8 mouse cellular contexts compared by ENCODE assay signal in genomic region chr15:101220905-101221297, GRCm38 (mm10). TPM values are rescaled to one million over a fixed set of nuclear protein-coding genes. Genes with fewer than 3 reads are reported as not detected.
DNase-seq lines count a peak whose midpoint lies in the region; ATAC-seq and TF ChIP-seq lines count a peak whose summit lies in the region.

No protein-coding gene starts in this region.

- peak overlapping the region; percentile 61 for H3K4me2 ChIP-seq in kidney, embryonic 15.5 days
- peak overlapping the region; percentile 42; the same call in 1 of the 2 replicates for H3K4me2 ChIP-seq in hindbrain, embryonic 15.5 days
- peak overlapping the region; percentile 44 for H3K4me2 ChIP-seq in neural tube, embryonic 13.5 days

- H3K4me3 ChIP-seq in kidney, embryonic 15.5 days (replicated peaks) = no peak overlapping the region
- H3K4me3 ChIP-seq in hindbrain, embryonic 15.5 days = no peak overlapping the region
- no peak overlapping the region for H3K4me3 ChIP-seq in neural tube, embryonic 13.5 days

- H3K36me3 ChIP-seq in kidney, embryonic 15.5 days = no peaks in the 10 kb centered on the region
- H3K36me3 ChIP-seq in hindbrain, embryonic 15.5 days = no peaks in the 10 kb centered on the region
- no peaks in the 10 kb centered on the region for H3K36me3 ChIP-seq in neural tube, embryonic 13.5 days

- no peak for TF ChIP-seq CTCF in brain, embryonic 14.5 days (IDR thresholded peaks at IDR 0.05; ENCODE audit: borderline replicate concordance, extremely low read depth, insufficient read depth, insufficient read length)

- DNase-seq in kidney, postnatal 36 days = no peak
- peak; percentile 83 for DNase-seq in brain, embryonic 14.5 days (ENCODE audit: low read depth)
- DNase-seq in left cerebral cortex, adult 8-10 months (ENCODE audit: low spot score in 2 of 2) = no peak
- no peak for DNase-seq in testis, postnatal 10 days (ENCODE audit: low spot score)
- DNase-seq in right cerebral cortex, postnatal 25 days = no peak

- 12% methylated on average over 8 of the region's 8 CpGs for WGBS in kidney, embryonic 15.5 days
- 6% methylated on average over 8 of the region's 8 CpGs for WGBS in hindbrain, embryonic 15.5 days
- 4% methylated on average over 8 of the region's 8 CpGs for WGBS in neural tube, embryonic 13.5 days

- no peaks in the 10 kb centered on the region for H3K9me3 ChIP-seq in kidney, embryonic 15.5 days (replicated peaks)
- no peaks in the 10 kb centered on the region for H3K9me3 ChIP-seq in hindbrain, embryonic 15.5 days
- H3K9me3 ChIP-seq in neural tube, embryonic 13.5 days = no peaks in the 10 kb centered on the region

- 0 out of 2 replicates have a peak, but pooled peaks have one; percentile 2 for ATAC-seq in kidney, embryonic 15.5 days (replicated peaks; ENCODE audit: low FRiP score)
- no peak; the same call in 1 of the 2 replicates for ATAC-seq in hindbrain, embryonic 15.5 days (ENCODE audit: low FRiP score, low read depth)
- ATAC-seq in neural tube, embryonic 13.5 days (ENCODE audit: low read depth) = peak; percentile 68; the same call in 1 of the 2 replicates

- peaks cover 30% of the 10 kb centered on the region for H3K27me3 ChIP-seq in kidney, embryonic 15.5 days
- H3K27me3 ChIP-seq in hindbrain, embryonic 15.5 days = peaks cover 8% of the 10 kb centered on the region; the same call in 1 of the 2 replicates
- peaks cover 21% of the 10 kb centered on the region for H3K27me3 ChIP-seq in neural tube, embryonic 13.5 days

- no peak for TF ChIP-seq POLR2A in brain, embryonic 14.5 days (IDR thresholded peaks at IDR 0.05; ENCODE audit: borderline replicate concordance, extremely low read depth, insufficient read depth, insufficient read length, poor library complexity, severe bottlenecking)

- H3K9ac ChIP-seq in kidney, embryonic 15.5 days = no peak overlapping the region
- H3K9ac ChIP-seq in hindbrain, embryonic 15.5 days = no peak overlapping the region
- no peak overlapping the region for H3K9ac ChIP-seq in neural tube, embryonic 13.5 days

- H3K27ac ChIP-seq in kidney, embryonic 15.5 days = peak overlapping the region; percentile 54; the same call in 1 of the 2 replicates
- H3K27ac ChIP-seq in hindbrain, embryonic 15.5 days (replicated peaks) = no peak overlapping the region
- peak overlapping the region; percentile 80 for H3K27ac ChIP-seq in neural tube, embryonic 13.5 days (replicated peaks)

- peaks cover 50% of the 10 kb centered on the region for H3K4me1 ChIP-seq in kidney, embryonic 15.5 days
- peaks cover 42% of the 10 kb centered on the region for H3K4me1 ChIP-seq in hindbrain, embryonic 15.5 days (replicated peaks)
- peaks cover 52% of the 10 kb centered on the region for H3K4me1 ChIP-seq in neural tube, embryonic 13.5 days (replicated peaks)

RNA-seq across cellular contexts. Expression of gene Grasp, which starts 3.1 kb away (rescaled TPM):
- polyA plus RNA-seq in kidney, embryonic 15.5 days (2015; fragmentation: Nextera tagmentation; extraction: Ambion mirVana) = 4.7 TPM in 2 replicates
- 4.9 and 6.5 TPM in 2 replicates for polyA plus RNA-seq in brain, embryonic 14.5 days (2012; rRNA removed)
- polyA plus RNA-seq in hindbrain, embryonic 15.5 days (2015; fragmentation: Nextera tagmentation; extraction: Ambion mirVana) = 1.9 and 2.4 TPM in 2 replicates
- 4.4 and 4.8 TPM in 2 replicates for polyA plus RNA-seq in neural tube, embryonic 13.5 days (2015; fragmentation: Nextera tagmentation; extraction: Ambion mirVana)
- total RNA-seq in left cerebral cortex, adult 8-10 months (2022) = 10 to 100 TPM; 56.3 to 63.9 (median 62.1) TPM

RNA-seq across cellular contexts. Expression of gene Nr4a1, which starts 33.2 kb away (rescaled TPM):
- polyA plus RNA-seq in kidney, embryonic 15.5 days (2015; fragmentation: Nextera tagmentation; extraction: Ambion mirVana) = 9.8 and 10.0 TPM in 2 replicates
- 5.4 and 10.5 TPM in 2 replicates for polyA plus RNA-seq in brain, embryonic 14.5 days (2012; rRNA removed)
- polyA plus RNA-seq in hindbrain, embryonic 15.5 days (2015; fragmentation: Nextera tagmentation; extraction: Ambion mirVana) = 6.6 and 6.9 TPM in 2 replicates
- 6.4 and 7.6 TPM in 2 replicates for polyA plus RNA-seq in neural tube, embryonic 13.5 days (2015; fragmentation: Nextera tagmentation; extraction: Ambion mirVana)
- 100 to 1,000 TPM in 1 of 4 experiments, 10 to 100 TPM in 3; 36.3 to 102 (median 74.5) TPM for total RNA-seq in left cerebral cortex, adult 8-10 months (2022)

RNA-seq across cellular contexts. Expression of gene Acvr1b, which starts 47.0 kb away (rescaled TPM):
- 6.2 and 6.4 TPM in 2 replicates for polyA plus RNA-seq in kidney, embryonic 15.5 days (2015; fragmentation: Nextera tagmentation; extraction: Ambion mirVana)
- polyA plus RNA-seq in brain, embryonic 14.5 days (2012; rRNA removed) = 62.5 and 75.3 TPM in 2 replicates
- 21.7 and 24.1 TPM in 2 replicates for polyA plus RNA-seq in hindbrain, embryonic 15.5 days (2015; fragmentation: Nextera tagmentation; extraction: Ambion mirVana)
- polyA plus RNA-seq in neural tube, embryonic 13.5 days (2015; fragmentation: Nextera tagmentation; extraction: Ambion mirVana) = 18.0 and 18.8 TPM in 2 replicates
- 100 to 1,000 TPM; 100 to 118 (median 110) TPM for total RNA-seq in left cerebral cortex, adult 8-10 months (2022)
